Mouse (Mus musculus) lung, postnatal 14 days (tissue): Measurements from ENCODE around the gene Acss1.
A peak's percentile ranks its signal among the peaks of the same experiment; 100 is the strongest.

ENCODE experiments used
- DNase-seq: peaks from one replicate; pipeline ENCODE4 v3.0.0; 2021

The Acss1 gene

DNA sequence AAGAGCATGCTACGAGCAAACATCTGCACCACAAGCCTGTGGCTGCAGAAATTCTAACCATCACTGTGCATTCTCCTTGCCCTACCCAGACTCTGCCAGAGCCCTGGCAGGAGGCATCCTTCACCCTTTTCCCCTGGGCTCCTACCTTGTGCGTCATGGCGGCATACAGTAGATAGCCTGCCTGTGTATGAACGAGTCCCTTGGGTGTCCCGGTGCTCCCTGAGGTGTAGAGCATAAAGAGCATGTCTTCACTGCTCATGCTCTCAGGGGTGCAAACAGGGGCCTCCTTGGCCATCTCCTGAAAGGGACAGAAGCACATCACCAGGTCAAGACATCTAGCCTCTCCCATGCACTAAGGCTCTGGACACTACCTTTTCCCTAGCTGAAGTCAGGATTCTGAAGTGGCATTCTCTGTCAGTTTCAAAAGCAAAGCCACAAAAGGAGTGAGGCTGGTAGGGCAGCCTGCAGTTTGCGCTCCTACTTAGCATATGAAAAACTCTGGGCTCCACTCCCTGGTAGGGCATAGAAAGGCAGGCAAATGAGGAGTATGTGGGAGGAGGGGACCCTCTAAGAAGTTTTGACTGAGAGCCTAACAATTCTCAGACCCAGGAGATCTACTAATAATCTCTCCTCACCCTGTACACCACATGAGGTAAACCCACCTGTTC lies 30.5 kb downstream of the Acss1 start:
- DNase-seq = no peak

DNA sequence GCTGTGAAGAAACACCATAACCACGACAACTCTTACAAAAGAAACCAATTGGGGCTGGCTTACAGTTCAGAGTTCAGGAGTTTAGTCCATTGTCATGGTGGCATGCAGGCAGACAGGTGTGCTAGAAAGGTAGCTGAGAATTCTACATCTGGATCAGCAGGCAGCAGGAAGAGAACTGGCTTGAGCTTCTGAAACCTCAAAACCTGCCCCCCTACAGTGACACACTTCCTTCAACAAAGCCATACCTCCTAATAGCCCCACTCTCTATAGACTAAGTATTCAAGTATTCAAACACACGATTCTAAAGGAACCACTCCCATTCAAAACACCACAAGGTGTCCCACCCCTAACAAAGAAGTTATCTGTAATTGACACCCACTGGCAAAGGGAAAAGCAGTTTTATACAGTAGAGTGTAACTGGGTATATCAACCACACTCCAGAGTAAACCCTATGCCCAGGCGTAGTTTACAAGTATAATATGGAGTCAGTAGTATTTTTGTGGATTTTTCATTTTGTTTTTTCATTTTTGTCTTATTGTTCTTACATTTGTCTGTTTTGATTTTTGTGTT lies 32.3 kb downstream of the Acss1 start:
- no peak for DNase-seq

DNA sequence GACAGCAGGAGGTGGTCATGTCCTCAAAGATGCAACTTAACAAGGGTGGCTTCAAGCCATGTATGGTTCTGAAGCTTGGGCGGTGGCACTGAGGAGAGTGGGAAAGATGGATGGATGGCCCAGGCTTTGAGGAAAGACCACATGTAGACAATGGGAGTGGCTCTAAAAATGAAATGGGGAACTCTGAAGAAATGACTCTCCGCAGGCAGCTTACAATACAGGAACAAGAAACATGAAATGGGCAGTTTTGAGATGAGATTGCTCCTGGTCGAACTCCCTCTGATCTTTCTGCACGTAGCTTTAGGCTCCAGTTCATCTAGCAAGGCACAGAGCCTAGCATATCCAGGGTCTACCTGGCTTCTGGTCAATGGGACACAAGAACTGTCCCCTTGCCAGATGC lies 39.0 kb downstream of the Acss1 start:
- DNase-seq = no peak

DNA sequence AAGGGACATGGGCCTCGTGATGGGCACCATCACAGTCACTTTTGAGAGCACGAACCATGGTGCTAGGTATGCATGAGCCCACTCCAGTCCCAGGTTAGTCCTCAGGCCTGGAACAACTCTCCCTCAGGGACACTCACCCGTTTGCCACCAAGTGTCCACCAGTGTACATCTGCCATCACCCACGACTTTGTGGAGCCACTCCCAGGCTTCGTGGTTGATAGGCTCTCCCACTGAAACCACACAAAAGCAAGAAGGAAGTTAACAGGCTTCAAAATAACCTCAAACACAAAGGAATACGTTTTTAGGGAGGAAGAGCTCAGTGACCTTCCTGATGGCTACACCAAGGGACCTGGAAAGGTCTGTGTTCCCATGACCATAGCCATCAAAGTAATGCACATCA lies 41.2 kb downstream of the Acss1 start:
- DNase-seq = no peak

DNA sequence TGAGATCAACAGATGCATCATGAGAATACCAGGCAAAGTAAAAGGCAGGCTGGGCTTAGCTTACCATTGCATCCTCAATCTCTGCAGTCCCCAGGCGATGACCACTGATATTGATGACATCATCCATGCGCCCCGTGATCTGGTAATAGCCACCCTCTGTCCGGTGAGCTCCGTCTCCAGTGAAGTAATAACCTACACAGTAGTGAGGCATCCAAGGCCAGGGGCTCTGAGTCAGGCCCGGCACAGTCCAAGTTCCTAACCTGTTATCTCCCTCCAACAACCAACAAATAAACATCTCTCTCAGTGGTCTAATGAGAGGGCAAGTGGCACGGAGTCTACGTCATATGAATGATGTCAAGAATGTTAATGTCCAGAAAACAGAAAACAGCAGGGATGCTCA lies 43.4 kb downstream of the Acss1 start:
- DNase-seq = no peak

DNA sequence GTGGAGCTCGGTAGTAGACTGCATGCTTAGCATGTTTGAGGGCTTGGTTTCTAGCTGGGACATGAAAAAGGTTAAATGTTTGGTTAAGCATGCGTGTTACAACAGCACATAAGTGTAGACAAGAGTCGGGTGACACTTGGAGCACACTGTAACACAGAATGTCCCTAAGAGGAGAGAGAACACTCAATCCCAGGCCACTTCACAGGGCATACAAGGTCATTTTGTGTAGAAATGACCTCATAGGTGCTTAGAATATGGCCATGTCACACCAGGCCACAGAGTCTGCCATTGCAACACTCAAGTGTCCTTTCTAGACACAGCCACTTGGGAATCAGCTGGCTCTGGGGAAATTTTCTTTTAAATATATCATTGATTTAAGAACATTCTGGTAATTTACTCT lies 44.3 kb downstream of the Acss1 start:
- DNase-seq = peak; percentile 22

DNA sequence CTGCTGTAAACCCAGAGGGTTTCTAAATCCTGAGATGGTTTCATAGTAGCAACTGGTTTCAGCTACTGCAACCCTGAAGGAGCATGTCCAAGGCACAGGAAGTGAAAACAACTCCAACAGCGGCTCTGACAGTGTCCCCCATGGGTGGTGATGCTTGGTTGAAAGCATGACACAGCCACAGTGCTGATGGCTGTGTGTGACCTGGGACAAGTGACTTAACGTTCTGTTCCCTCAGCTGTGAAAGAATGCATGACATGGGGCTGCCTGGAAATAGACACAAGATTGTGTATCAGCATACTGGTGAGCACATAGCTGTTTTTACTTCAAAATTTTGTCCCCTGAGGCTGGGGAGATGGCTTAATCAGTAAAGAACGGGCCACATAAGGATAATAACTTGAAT lies 46.6 kb downstream of the Acss1 start:
- no peak for DNase-seq

DNA sequence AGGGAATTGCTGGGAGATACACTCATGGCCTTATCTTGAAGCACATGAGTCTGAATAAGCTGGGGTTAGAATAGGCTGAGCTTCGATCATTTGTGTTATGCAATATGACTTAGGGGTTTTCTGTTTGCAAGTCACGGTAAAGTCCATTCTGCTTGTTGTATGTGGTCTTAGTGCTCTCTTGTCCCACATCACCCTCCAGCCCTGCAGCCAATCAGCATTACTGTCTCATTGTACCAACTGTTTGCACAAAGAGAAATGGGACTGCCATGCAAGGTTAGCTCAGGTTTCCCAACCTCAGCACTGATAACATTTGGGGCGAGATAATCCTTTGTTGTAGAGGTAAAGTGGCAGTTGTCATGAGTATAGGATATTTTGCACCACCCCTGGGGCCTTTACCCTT lies 58.2 kb downstream of the Acss1 start:
- DNase-seq = no peak

DNA sequence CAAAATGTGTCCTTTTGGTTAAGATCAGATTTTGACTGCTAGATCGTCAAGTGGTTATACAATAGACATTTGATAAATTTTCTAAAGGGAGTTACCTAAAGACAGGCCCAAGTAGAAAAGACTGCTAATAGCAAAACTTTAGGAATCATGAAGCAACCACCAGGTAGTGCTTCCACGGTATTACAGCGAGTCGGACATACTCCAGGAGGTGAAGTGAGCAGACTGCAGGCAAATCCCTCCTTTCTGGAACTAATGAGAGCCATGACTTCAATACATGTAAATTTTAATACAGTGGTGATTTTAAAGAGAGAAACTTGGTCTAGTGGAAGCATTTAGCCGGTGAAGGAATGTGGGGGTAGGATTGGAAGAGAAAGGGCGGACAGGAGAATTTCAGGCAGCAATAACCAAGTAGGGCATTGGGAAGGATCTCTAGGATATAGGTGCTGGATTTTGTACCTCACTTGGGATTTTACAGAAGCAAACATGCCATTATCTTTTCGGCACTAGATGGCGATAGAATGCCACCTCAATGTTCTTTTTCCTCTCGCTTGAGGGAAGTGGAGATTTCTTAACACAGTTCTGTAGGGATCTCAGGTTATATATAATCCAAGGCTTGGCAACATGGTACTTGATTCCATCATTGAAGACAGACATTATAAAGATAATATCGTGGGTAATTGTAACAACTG lies 59.3 kb downstream of the Acss1 start:
- DNase-seq = peak; percentile 76

DNA sequence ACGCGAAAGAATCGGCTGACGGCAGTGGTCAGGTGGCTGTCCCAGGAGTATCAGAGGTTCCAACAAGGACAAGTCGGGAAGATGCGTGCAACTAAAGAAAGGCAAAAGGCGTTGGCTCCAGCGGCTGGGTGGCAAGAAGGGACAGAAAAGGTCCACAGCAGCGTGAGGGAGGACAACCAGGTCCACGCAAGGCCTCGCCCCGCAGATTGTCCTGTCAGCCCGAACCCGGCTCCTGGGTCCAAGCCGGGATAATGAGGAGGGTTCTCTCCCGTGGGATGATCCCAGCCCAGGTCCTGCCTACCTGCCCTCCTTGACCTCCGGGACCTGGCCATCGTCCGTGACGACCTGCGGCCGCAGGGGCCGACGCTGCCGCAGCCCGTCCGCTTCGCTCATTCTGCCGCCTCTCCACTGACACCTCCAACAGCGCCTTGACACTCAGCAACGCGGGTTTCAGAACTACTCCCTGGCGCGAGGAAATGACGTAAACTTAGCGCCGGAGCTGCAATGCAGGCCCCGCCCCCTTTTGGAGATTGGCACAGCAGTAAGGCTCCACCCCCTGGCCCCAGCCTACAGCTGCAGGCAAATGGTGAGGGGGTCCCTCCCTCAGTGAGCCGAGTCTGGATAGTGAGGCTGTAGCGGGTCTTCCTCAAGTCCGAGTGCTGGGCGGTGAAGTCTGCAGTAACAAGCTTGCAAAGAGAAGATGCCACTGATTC lies 60.1 kb downstream of the Acss1 start, which contains the start of gene Apmap:
Apmap (minus strand) TSS at position 481 of the 713 bp plus-strand sequence.
- peak; percentile 97 for DNase-seq

DNA sequence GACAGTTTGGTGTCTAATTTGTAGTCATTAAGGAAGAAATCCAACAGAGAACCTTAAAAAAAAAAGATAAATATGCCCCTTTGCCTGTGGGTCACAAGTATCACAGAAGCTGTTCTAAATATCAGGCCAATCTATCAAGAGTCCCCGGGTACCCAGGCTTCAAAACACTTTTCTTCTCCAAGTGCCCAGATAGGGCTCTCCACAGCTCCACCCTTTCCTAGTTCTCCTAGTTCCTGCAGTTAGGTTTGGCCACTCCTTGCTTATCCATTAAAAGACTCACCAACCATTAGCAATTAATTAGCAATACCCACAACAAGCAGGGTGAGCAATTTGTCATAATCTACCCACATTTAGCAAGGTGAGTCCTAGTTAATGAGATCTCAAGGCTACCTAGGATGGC lies 61.2 kb downstream of the Acss1 start:
- no peak for DNase-seq

DNA sequence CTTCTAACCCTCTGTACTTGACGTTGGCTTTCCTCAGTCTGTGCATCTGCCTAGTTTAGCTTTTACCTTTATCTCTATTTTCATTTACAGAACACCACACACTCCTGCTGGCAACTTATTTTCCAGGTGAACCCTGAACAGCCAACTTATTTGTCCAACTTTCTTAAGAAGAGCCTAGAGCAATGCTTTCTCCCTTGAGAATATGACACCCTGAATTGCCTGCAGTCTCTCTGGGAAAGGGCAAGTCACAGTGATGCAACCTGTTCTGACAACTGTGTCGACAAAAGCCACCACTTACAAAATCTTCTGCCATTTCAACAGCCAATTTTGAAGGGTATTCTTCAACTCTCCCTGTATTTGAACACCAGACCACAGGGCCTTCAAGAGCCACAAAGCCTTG lies 63.5 kb downstream of the Acss1 start:
- DNase-seq = no peak

DNA sequence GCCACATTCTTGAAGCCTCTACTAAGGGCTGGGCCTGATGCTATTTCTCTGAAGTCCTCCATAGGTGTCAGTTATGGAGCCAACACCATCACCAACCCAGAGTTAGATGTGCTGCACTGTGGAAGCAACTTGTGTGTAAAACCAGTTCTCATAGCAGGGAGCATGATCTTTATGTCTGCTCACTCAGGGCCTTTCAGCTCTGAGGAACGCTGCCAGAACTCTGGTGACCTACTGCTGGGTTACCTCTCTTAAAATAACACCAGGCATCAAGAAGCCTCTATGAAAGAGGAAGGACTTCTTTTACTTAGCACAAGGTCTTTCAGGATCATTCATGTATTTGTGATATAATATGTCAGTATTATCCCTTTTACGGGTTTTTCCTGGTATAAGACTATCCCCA lies 66.1 kb downstream of the Acss1 start:
- no peak for DNase-seq

DNA sequence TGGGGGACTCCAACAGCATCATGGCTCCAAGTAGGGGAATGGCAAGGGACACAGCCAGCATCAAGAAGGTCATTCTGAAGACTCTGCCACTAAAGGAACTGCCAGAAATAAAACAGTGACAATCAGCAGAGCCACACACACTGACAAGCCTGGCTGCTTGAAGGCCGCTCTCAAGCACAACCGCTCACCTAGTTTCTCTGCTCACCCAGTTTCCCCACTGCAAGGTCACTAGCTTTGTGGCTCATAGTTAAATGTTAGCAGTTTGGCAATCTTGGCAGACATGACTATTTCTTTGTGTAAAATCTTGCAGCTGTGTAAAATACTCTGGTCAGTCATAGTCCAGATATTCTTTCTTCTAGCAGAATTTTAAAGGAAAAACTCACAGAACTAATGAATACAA lies 68.0 kb downstream of the Acss1 start:
- no peak for DNase-seq

DNA sequence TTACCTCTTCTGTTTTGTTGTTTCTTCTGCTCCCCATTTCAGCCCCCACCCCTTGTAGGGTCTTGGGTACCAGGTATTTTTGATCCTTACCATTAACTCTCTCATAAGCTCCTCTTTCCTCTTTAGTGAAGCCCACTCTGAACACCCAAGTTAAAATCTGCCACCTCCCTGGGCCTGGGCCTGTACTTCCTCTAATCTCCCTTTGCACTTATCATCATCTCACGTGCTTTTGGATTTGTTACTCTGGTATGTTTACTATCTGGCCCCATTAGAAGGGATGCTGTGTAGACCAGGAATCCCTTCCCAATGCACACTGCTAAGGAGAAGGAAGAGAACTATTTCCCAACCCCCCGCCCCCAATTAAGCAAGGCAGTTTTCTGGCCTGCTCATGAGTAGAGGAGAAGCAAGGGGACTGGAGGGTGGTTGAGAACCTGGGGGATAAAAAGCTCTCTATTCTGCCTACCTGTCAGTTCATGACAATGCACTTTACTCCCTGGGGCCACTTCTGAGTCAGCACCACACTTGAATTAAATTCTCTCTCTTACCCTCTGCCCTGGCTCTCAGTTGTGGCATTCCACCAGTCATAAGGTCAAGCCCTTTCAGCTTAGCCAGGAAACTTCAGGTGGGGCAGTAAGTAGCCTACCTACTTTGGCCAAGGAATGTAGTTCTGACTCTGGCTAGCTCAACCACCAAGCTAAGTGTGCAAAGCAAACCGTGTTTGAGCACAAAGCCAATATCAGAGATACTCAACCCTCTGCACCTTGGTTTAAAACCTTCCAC lies 72.7 kb downstream of the Acss1 start:
- peak; percentile 6 for DNase-seq

DNA sequence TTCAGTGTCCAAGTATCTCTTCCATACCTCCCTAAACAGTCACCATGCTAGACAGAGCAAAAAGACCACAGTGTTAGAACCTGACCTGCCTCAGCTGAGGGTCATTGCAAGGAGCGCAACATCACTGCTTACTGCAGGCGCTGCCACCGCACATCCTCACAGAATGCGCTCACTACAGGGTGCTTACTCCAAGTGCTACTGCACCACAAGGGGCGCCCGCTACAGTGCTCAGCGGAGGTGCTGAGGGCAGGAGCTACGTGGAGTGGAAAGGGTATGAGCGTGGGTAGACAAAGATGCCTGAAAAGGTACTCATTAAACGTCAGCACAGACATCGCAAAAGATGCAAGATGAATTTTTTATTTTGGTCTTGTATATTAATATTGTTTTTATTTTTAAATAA lies 79.2 kb downstream of the Acss1 start:
- no peak for DNase-seq

DNA sequence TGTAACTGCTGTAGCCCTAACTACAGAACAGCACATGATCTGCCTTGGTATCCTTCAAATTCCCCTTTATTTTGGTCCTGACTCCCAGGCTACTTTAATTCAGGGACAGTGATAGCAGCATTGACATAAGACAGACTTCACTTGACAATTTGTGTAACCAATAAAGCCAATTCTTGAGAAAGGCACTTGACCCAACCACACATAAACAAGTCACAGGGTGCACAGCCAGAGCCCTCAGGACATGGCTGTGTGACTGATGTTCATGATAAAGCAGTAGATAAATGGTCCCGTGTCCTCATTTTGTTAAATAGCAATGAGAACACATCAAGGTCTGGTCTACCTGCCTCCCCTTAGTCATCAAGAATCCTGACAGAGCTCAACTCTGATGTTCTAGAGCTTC lies 88.7 kb downstream of the Acss1 start:
- no peak for DNase-seq

DNA sequence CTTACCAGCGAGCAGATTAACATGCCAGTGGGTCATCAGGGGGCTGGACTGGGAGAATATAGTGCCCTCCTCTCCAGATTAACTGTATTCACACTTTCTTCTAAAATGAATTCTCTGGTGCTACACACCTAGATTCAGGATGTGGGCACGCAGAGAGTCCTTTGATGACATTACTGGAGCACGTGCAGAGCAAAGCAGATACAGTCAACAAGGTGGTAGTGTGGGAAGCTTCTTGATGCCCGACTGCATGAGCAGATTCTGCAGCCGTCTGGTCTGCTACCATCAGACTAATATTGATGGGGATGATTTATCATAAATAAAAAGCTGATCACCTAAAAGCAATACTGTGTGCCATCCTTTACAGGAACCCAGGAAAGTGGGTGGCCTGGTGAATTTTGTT lies 89.7 kb downstream of the Acss1 start:
- no peak for DNase-seq

DNA sequence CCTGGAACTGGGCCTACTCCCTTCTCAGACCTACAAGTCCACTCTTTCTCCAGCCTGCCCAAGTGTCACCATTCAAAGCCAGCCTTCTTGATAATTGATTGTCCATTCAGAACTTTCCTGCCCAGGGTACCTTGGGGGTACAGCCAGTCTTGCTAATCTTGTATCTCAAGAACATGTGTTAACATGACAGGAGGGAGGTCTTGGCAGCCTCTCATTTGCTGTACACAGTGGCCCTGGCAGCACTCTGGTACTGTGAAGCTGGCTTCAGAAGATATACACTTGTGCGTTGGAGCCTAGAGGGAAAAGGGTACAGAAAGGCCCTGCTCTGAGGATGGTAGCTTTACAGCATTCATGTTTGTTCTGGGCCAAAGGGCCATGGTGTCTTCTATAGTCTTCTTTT lies 92.0 kb downstream of the Acss1 start:
- no peak for DNase-seq

DNA sequence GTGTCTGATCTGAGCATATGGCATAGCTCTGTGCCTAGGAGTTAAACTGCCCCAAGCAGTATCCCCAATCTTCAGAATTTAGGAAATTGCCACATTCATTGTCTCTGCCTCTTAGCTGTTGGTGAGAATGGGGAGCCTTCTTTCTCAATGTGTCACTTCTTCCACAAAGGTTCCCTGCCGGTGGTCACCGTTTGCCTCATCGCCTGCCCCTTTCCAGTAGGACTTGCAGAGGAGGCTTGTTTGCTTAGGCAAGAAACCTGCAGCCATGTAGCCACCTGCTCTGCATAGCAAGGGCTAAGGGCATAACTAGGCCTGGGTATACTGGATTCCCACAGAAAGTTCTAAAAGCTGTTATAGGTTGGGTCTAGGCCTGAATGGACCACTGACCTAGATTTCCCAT lies 95.8 kb downstream of the Acss1 start:
- no peak for DNase-seq

DNA sequence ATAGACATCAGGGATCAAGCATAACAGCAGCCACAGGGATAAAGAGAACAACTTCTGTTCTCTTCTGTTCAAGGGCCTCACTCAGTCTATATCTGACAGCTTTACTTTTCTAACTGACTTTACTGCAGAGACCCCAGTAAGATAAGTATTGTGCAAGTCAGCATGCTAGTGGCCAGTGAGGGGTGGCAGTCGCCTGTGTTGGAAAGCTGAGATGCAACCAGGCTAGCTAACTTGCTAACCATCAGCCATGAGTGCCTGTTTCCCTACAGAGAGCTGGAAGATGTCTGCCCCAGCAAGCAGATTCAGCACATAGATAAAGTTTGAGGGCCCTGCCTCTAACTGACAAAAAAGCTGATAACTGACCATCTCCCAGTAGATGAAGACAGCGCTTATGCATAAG lies 97.5 kb downstream of the Acss1 start:
- DNase-seq = no peak

DNA sequence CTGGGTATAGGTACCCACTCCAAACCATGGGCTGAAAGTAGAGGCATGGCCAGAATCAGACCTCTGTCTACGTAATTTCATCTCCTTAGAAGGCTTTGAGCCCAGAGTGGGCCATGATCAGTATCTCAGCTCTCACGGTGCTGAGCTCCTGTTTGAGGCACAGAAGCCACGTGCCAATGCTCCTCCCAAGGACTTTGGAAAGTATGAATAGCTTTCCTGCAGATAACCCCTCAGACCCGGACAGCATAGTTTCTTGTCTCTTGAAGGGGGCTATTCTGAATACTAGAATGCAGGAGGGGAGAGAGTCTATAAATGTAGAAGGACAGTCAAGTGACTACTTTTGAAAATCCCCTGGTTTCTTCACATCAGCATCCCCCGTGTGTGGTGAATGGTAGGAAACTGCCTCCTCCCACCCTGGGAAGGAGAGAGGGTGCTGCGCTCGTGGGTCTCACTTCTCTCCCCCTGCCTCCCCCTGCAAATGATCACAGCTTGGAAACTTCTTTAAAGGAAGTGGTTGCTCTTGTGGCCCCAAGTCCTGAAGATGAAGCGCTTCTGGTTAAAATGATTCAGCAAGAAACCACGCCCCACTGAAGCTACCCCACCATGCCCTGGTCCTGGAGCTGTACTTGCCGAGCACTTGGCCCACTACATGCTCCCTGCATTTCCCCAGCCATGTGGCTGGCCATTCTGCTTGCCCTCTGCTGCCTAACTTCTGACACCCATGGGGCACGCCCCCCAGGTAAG lies 98.3 kb downstream of the Acss1 start, which contains the start of gene Cst7:
Cst7 (plus strand) TSS at position 569 of the 744 bp plus-strand sequence.
- no peak for DNase-seq
